Mouse (Mus musculus) monocyte, adult 2 months (primary cell): ENCODE measurements around the gene Serpine3.

Experiments used
- DNase-seq, 2 experiments: peaks; one replicate each; pipeline ENCODE4 v3.0.0; 2022; ENCODE audit warnings: low spot score in 2 of 2, low read depth in 1 of 2

Serpine3 gene

DNA sequence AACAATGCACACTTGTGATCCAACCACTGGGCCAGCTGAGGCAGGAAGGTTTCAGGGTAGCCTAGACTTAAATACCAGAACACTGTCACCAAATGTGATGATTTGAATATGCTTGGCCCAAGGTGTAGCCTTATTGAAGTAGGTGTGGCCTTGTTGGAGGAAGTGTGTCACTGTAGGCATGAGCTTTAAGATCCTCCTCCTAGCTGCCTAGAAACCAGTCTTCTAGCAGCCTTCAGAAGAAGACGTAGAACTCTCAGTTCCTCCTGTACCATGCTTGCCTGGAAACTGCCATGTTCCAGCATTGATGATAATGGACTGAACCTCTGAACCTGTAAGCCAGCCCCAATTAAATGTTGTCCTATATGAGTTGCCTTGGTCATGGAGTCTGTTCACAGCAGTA is 72.2 kb downstream of the Serpine3 start:
- no peak for DNase-seq
